Mouse (Mus musculus) limb, embryonic 15.5 days (tissue): ENCODE measurements around the gene Ndufa5. TPM values are rescaled to one million over a fixed set of nuclear protein-coding genes. Genes with fewer than 3 reads are reported as not detected.

Experiments
- ATAC-seq: fragments of 200-750 bp; cut with Nextera tagmentation; 2 replicates; pipeline ENCODE4 v1.8.0; 2017; ENCODE audit warnings: low read depth, moderate TSS enrichment; ENCODE audit not compliant: insufficient number of reproducible peaks, low FRiP score, low TSS enrichment
- H3K27ac ChIP-seq: fragments of 300-500 bp; sonication (generic); 2 replicates; pipeline ENCODE4 v1.5.1; 2015; ENCODE audit warnings: moderate library complexity, mild to moderate bottlenecking, inconsistent platforms
- H3K27me3 ChIP-seq: fragments of 300-500 bp; sonication (generic); 2 replicates; pipeline ENCODE4 v1.6.1; 2015; ENCODE audit warnings: inconsistent platforms
- H3K36me3 ChIP-seq: fragments of 300-500 bp; sonication (generic); 2 replicates; pipeline ENCODE4 v1.6.1; 2015; ENCODE audit warnings: inconsistent platforms
- H3K4me1 ChIP-seq: fragments of 300-500 bp; sonication (generic); 2 replicates; pipeline ENCODE4 v1.6.1; 2015; ENCODE audit warnings: inconsistent platforms
- H3K4me2 ChIP-seq: fragments of 300-500 bp; sonication (generic); 2 replicates; pipeline ENCODE4 v1.6.1; 2015; ENCODE audit warnings: mild to moderate bottlenecking, inconsistent platforms
- H3K4me3 ChIP-seq: fragments of 300-500 bp; sonication (generic); 2 replicates; pipeline ENCODE4 v1.5.1; 2015; ENCODE audit warnings: mild to moderate bottlenecking, inconsistent platforms
- H3K9ac ChIP-seq: fragments of 300-500 bp; sonication (generic); 2 replicates; pipeline ENCODE4 v1.6.1; 2015; ENCODE audit warnings: inconsistent platforms
- H3K9me3 ChIP-seq: fragments of 300-500 bp; sonication (generic); 2 replicates; pipeline ENCODE4 v1.6.1; 2016; ENCODE audit warnings: inconsistent platforms
- WGBS: fragments of 180-500 bp; shearing (Covaris S2); methylation state at CpG from one replicate; pipeline ENCODE4 v1.1.7; 2015; 5-methylcytosine and 5-hydroxymethylcytosine counted together
- polyA plus RNA-seq: library from polyadenylated mRNA; unstranded; fragments of >200 nt; fragmentation: Nextera tagmentation; extraction: Ambion mirVana; gene quantifications from 2 replicates; pipeline ENCODE4 v1.2.1, GENCODE M21; 2015

The Ndufa5 gene
- polyA plus RNA-seq, 1 experiment from 2014 or later, result 311 TPM

- H3K9ac ChIP-seq, result no peak overlapping the region
- ATAC-seq, result no peak
- no peak overlapping the region for H3K4me3 ChIP-seq
- H3K36me3 ChIP-seq, result no peaks in the 10 kb centered on the region
- no peak overlapping the region for H3K27ac ChIP-seq
- H3K4me2 ChIP-seq, result no peak overlapping the region
- no peaks in the 10 kb centered on the region for H3K4me1 ChIP-seq
- H3K9me3 ChIP-seq, result no peaks in the 10 kb centered on the region
- 79% methylated on average over 2 of the region's 2 CpGs for whole genome bisulfite sequencing
- H3K27me3 ChIP-seq, result no peaks in the 10 kb centered on the region
Observed at GRCm38 (mm10) chr6:24549801-24550200, 22.0 kb upstream of the Ndufa5 start.

GRCm38 (mm10) chr6:24546716-24547420 is 19.1 kb upstream of the Ndufa5 start:
- H3K4me2 ChIP-seq, result no peak overlapping the region
- 67% methylated on average over 1 of the region's 1 CpGs for WGBS
- H3K27ac ChIP-seq, result no peak overlapping the region
- H3K27me3 ChIP-seq, result no peaks in the 10 kb centered on the region
- H3K9ac ChIP-seq, result no peak overlapping the region
- H3K9me3 ChIP-seq, result no peaks in the 10 kb centered on the region
- no peaks in the 10 kb centered on the region for H3K4me1 ChIP-seq
- no peaks in the 10 kb centered on the region for H3K36me3 ChIP-seq
- ATAC-seq, result no peak
- H3K4me3 ChIP-seq, result no peak overlapping the region

DNA sequence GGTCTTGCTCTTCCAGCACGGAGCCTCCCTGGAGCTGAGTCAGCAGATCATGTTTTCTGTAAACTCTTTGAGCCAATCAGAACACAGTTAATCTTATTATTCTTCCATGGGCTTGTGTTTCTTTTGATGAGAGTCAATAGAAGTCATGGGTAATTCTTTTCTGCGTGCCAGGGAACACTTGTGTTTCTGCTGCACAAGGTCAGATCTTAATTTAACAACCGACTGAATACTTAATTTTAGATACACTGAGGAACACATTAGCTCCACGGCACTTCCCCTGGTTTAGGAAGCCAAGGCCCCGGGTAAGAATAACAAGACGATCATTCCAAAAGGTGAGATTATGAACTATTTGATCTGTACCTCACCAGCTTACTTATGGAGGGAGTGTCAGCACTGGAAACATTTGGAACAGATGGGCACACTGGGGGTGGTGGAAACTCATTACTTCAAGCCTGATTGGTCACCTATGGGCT is 15.3 kb upstream of the Ndufa5 start:
- Histone ChIP-seq H3K9me3 (no peaks in the 10 kb centered on the region), H3K27ac (no peak overlapping the region), H3K9ac (no peak overlapping the region), H3K36me3 (no peaks in the 10 kb centered on the region), H3K4me3 (no peak overlapping the region), H3K27me3 (no peaks in the 10 kb centered on the region), H3K4me2 (no peak overlapping the region), H3K4me1 (no peaks in the 10 kb centered on the region)
- ATAC-seq, result no peak
- WGBS, result 50% methylated on average over 6 of the region's 6 CpGs

- ATAC-seq, result no peak
- Histone ChIP-seq H3K36me3 (no peaks in the 10 kb centered on the region), H3K27ac (no peak overlapping the region), H3K4me2 (no peak overlapping the region), H3K4me1 (no peaks in the 10 kb centered on the region), H3K9ac (no peak overlapping the region), H3K9me3 (no peaks in the 10 kb centered on the region), H3K27me3 (no peaks in the 10 kb centered on the region), H3K4me3 (no peak overlapping the region)
Observed at GRCm38 (mm10) chr6:24542393-24542792, 14.6 kb upstream of the Ndufa5 start.

- H3K9me3 ChIP-seq, result no peaks in the 10 kb centered on the region
Observed at GRCm38 (mm10) chr6:24540106-24540505, 12.3 kb upstream of the Ndufa5 start.

GRCm38 (mm10) chr6:24538435-24538834 is 10.6 kb upstream of the Ndufa5 start:
- Histone ChIP-seq H3K9me3 (no peaks in the 10 kb centered on the region), H3K4me3 (no peak overlapping the region), H3K4me2 (no peak overlapping the region), H3K36me3 (no peaks in the 10 kb centered on the region), H3K27me3 (no peaks in the 10 kb centered on the region), H3K9ac (no peak overlapping the region), H3K27ac (no peak overlapping the region), H3K4me1 (no peaks in the 10 kb centered on the region)
- WGBS, result 88% methylated on average over 3 of the region's 3 CpGs
- ATAC-seq, result no peak

More at GRCm38 (mm10) chr6:24540106-24540505, 12.3 kb upstream of the Ndufa5 start:
- H3K27me3 ChIP-seq, result no peaks in the 10 kb centered on the region
- H3K4me3 ChIP-seq, result no peak overlapping the region
- no peaks in the 10 kb centered on the region for H3K4me1 ChIP-seq
- H3K4me2 ChIP-seq, result no peak overlapping the region
- no peak overlapping the region for H3K27ac ChIP-seq
- ATAC-seq, result no peak
- WGBS, result 63% methylated on average over 4 of the region's 4 CpGs
- no peaks in the 10 kb centered on the region for H3K36me3 ChIP-seq
- no peak overlapping the region for H3K9ac ChIP-seq

DNA sequence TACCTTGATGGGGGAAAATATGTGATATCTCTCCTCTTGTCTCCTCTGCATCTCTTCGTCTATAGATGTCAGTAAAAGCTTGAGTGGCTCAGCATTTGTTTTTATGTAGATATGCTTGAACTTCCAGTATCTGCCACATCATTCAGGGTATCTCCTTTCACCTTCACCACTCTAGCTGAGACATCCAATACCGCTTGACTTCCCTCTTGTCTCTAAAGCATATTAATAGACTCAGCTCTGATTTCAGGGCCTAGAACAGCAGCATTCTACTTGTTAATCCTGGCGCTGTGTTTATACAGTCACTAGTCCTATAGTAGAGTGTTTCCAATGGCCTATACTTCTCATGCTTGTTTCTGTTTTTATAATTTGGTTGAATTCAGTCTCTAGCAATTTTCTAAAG is 5.0 kb upstream of the Ndufa5 start:
- no peak overlapping the region for H3K4me2 ChIP-seq
- H3K9me3 ChIP-seq, result no peaks in the 10 kb centered on the region
- peaks cover 5% of the 10 kb centered on the region for H3K4me1 ChIP-seq
- no peak overlapping the region for H3K4me3 ChIP-seq
- H3K36me3 ChIP-seq, result no peaks in the 10 kb centered on the region
- no peaks in the 10 kb centered on the region for H3K27me3 ChIP-seq
- no peak overlapping the region for H3K27ac ChIP-seq
- no peak for ATAC-seq
- H3K9ac ChIP-seq, result no peak overlapping the region
- 79% methylated on average over 3 of the region's 3 CpGs for WGBS

- Histone ChIP-seq H3K9me3 (no peaks in the 10 kb centered on the region), H3K4me3 (peak overlapping the region; percentile 9), H3K36me3 (no peaks in the 10 kb centered on the region), H3K4me1 (peaks cover 15% of the 10 kb centered on the region), H3K4me2 (peak overlapping the region; percentile 33), H3K27ac (no peak overlapping the region), H3K9ac (no peak overlapping the region), H3K27me3 (no peaks in the 10 kb centered on the region)
- WGBS, result 43% methylated on average over 11 of the region's 11 CpGs
- no peak for ATAC-seq
Observed at GRCm38 (mm10) chr6:24530711-24531420, 3.1 kb upstream of the Ndufa5 start.

GRCm38 (mm10) chr6:24530166-24530565 is 2.4 kb upstream of the Ndufa5 start:
- Histone ChIP-seq H3K9ac (no peak overlapping the region), H3K4me3 (peak overlapping the region; percentile 9)
- no peak for ATAC-seq

DNA sequence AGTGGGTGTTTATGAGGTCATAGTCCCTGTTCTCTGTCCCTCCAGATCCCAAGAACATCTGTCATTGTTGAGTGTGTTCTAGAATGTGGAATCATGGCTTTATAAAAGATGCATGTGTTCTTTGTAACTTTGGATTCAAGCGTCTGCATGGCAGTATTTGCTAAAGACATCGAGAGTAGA is 141 bp upstream of the Ndufa5 start, which contains the start of gene Asb15:
Gene Asb15 (plus strand): TSS at position 81 of the 180 bp plus-strand sequence.
- Histone ChIP-seq H3K4me1 (peaks cover 18% of the 10 kb centered on the region), H3K4me3 (peak within 1 kb of the TSS; percentile 77), H3K27ac (peak within 1 kb of the TSS; percentile 72), H3K9me3 (no peaks in the 10 kb centered on the region), H3K36me3 (peaks cover 5% of the 10 kb centered on the region), H3K27me3 (no peaks in the 10 kb centered on the region), H3K9ac (peak within 1 kb of the TSS; percentile 64), H3K4me2 (peak within 1 kb of the TSS; percentile 63)
- no peak for ATAC-seq
- WGBS, result 43% methylated on average over 2 of the region's 2 CpGs

More at GRCm38 (mm10) chr6:24530166-24530565, 2.4 kb upstream of the Ndufa5 start:
- Histone ChIP-seq H3K4me2 (peak overlapping the region; percentile 33), H3K4me1 (peaks cover 18% of the 10 kb centered on the region), H3K27me3 (no peaks in the 10 kb centered on the region), H3K36me3 (no peaks in the 10 kb centered on the region), H3K27ac (no peak overlapping the region), H3K9me3 (no peaks in the 10 kb centered on the region)
- 31% methylated on average over 4 of the region's 4 CpGs for WGBS

GRCm38 (mm10) chr6:24525705-24526104 is 2.1 kb downstream of the Ndufa5 start:
- Histone ChIP-seq H3K36me3 (peaks cover 16% of the 10 kb centered on the region), H3K9ac (no peak overlapping the region), H3K4me2 (no peak overlapping the region), H3K27me3 (no peaks in the 10 kb centered on the region), H3K9me3 (no peaks in the 10 kb centered on the region), H3K4me3 (no peak overlapping the region), H3K27ac (no peak overlapping the region), H3K4me1 (peaks cover 16% of the 10 kb centered on the region)
- ATAC-seq, result no peak
- WGBS, result 86% methylated on average over 3 of the region's 3 CpGs

GRCm38 (mm10) chr6:24516197-24516596 is 11.6 kb downstream of the Ndufa5 start:
- Histone ChIP-seq H3K4me2 (no peak overlapping the region), H3K4me1 (peaks cover 6% of the 10 kb centered on the region), H3K9ac (no peak overlapping the region), H3K36me3 (peaks cover 20% of the 10 kb centered on the region), H3K9me3 (no peaks in the 10 kb centered on the region), H3K27me3 (no peaks in the 10 kb centered on the region), H3K4me3 (no peak overlapping the region), H3K27ac (no peak overlapping the region)
- WGBS, result 45% methylated on average over 2 of the region's 2 CpGs
- no peak for ATAC-seq
